Comparison of ENCODE assay signal across 9 mouse cellular contexts in the genomic region with DNA sequence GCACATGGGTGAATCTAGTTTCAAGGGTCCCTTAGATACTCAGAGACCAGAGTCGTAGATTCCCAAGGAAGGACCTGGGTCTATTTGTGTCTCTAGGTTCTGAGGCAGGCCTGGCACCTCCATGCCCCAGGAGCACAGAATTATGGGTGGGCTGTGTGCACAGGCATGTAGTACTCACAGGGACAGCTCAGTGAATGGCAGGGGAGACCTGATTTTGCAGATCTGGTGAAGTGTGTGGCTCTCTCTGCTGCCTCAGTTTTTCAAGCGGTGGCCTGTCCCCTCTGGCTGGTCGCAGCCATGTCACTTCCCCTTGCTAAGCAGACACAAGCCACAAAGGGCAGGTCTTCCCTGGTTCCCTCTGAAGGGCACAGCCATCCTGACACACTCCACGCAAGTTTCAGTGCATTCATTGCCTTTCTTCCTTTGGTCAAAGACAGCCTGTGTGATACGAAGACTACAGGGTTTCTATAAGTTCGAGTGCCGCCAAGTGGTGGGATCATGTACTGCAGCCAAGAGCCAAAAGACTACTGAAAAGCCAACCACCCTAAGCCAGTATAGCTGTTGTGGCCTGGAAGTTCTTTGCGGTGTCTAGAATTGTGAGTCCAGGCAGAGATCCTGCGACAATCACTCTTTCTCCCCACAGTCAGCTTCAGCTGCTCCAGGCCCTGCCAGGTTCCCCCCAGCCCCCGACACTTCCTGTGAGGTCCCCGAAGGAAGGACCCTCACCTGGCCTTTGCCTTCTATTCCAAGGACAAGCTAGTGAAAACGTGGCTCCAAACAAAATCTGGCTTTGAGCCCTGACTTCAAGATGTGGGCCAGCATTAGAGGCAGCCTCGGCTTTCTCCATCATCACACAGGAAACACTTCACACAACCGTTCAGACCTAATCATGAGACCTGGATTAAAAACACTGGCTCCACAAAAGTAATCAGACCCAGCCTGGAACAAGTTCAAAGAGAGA. TPM values are rescaled to one million over a fixed set of nuclear protein-coding genes. Genes with fewer than 3 reads are reported as not detected.
DNase-seq lines count a peak whose midpoint lies in the region; ATAC-seq lines count a peak whose summit lies in the region.
"Had no signal": no experiment of that assay in that cellular context is flagged by ENCODE, and none has a peak within 500 bp of the region (broad histone marks: within the 10 kb centered on the region; RNA-seq: fewer than 3 reads in every experiment).

No protein-coding gene starts in this region.

- H3K4me1 ChIP-seq in heart, embryonic 11.5 days (ENCODE audit: control insufficient read depth, insufficient read depth, low read length): peaks cover 5% of the 10 kb centered on the region; the same call in 1 of the 2 replicates
- peaks cover 7% of the 10 kb centered on the region for H3K4me1 ChIP-seq in forebrain, embryonic 12.5 days
- peaks cover 6% of the 10 kb centered on the region for H3K4me1 ChIP-seq in hindbrain, embryonic 12.5 days
- no peaks in the 10 kb centered on the region; the same call in 1 of the 2 replicates for H3K4me1 ChIP-seq in midbrain, embryonic 16.5 days (ENCODE audit: control insufficient read depth, insufficient read depth, low read length)

- no peak for ATAC-seq in heart, embryonic 11.5 days (replicated peaks; ENCODE audit: insufficient number of reproducible peaks, low FRiP score, low TSS enrichment)
- ATAC-seq in forebrain, embryonic 12.5 days (ENCODE audit: low FRiP score): peak; percentile 30; the same call in 1 of the 2 replicates
- ATAC-seq in hindbrain, embryonic 12.5 days (ENCODE audit: low FRiP score): peak; percentile 44; the same call in 1 of the 2 replicates
- ATAC-seq in midbrain, embryonic 16.5 days: peak; percentile 58
- ATAC-seq: Patski had no signal

- intact Hi-C loops in left cerebral cortex, postnatal 10 days (cut with DNase I): loop anchor here (5.0 kb wide), 1 partner anchor 55 kb away; no protein-coding TSS in a partner anchor

- no peak overlapping the region for H3K9ac ChIP-seq in heart, embryonic 11.5 days (ENCODE audit: low read depth, low read length)
- no peak overlapping the region for H3K9ac ChIP-seq in forebrain, embryonic 12.5 days
- no peak overlapping the region for H3K9ac ChIP-seq in hindbrain, embryonic 12.5 days
- no peak overlapping the region for H3K9ac ChIP-seq in midbrain, embryonic 16.5 days (ENCODE audit: low read depth, low read length)

- H3K27ac ChIP-seq in heart, embryonic 11.5 days (ENCODE audit: low read depth, low read length): no peak overlapping the region
- H3K27ac ChIP-seq in forebrain, embryonic 12.5 days: no peak overlapping the region
- no peak overlapping the region for H3K27ac ChIP-seq in hindbrain, embryonic 12.5 days
- H3K27ac ChIP-seq in midbrain, embryonic 16.5 days (ENCODE audit: low read length): peak overlapping the region; percentile 19; the same call in 1 of the 2 replicates

- H3K4me3 ChIP-seq in heart, embryonic 11.5 days (ENCODE audit: low read depth, low read length): no peak overlapping the region
- H3K4me3 ChIP-seq in forebrain, embryonic 12.5 days (replicated peaks): no peak overlapping the region
- H3K4me3 ChIP-seq in hindbrain, embryonic 12.5 days: no peak overlapping the region
- no peak overlapping the region for H3K4me3 ChIP-seq in midbrain, embryonic 16.5 days (ENCODE audit: low read depth, low read length)

- H3K27me3 ChIP-seq in heart, embryonic 11.5 days (ENCODE audit: control insufficient read depth, insufficient read depth, low read length): peaks cover 13% of the 10 kb centered on the region
- peaks cover 17% of the 10 kb centered on the region for H3K27me3 ChIP-seq in forebrain, embryonic 12.5 days
- H3K27me3 ChIP-seq in hindbrain, embryonic 12.5 days: peaks cover 14% of the 10 kb centered on the region
- no peaks in the 10 kb centered on the region for H3K27me3 ChIP-seq in midbrain, embryonic 16.5 days (ENCODE audit: control insufficient read depth, insufficient read depth, low read depth, low read length)

- H3K9me3 ChIP-seq in heart, embryonic 11.5 days (replicated peaks; ENCODE audit: control insufficient read depth, low read length): no peaks in the 10 kb centered on the region
- no peaks in the 10 kb centered on the region for H3K9me3 ChIP-seq in forebrain, embryonic 12.5 days
- no peaks in the 10 kb centered on the region for H3K9me3 ChIP-seq in hindbrain, embryonic 12.5 days (replicated peaks)
- H3K9me3 ChIP-seq in midbrain, embryonic 16.5 days (replicated peaks; ENCODE audit: control insufficient read depth, low read length, poor library complexity, severe bottlenecking): no peaks in the 10 kb centered on the region

- H3K4me2 ChIP-seq in heart, embryonic 11.5 days: no peak overlapping the region
- no peak overlapping the region for H3K4me2 ChIP-seq in forebrain, embryonic 12.5 days
- no peak overlapping the region for H3K4me2 ChIP-seq in hindbrain, embryonic 12.5 days (replicated peaks)
- H3K4me2 ChIP-seq in midbrain, embryonic 16.5 days (ENCODE audit: low read length): no peak overlapping the region

- no peaks in the 10 kb centered on the region for H3K36me3 ChIP-seq in heart, embryonic 11.5 days (ENCODE audit: control insufficient read depth, insufficient read depth, low read length)
- H3K36me3 ChIP-seq in forebrain, embryonic 12.5 days (replicated peaks): no peaks in the 10 kb centered on the region
- H3K36me3 ChIP-seq in hindbrain, embryonic 12.5 days: no peaks in the 10 kb centered on the region
- H3K36me3 ChIP-seq in midbrain, embryonic 16.5 days (ENCODE audit: control insufficient read depth, insufficient read depth, low read length): no peaks in the 10 kb centered on the region

- DNase-seq in heart, adult 18-20 months: peak; percentile 45 to 92
- DNase-seq in c-Kit-positive CD71-positive TER-119-negative erythroid progenitor cells, embryonic 14.5 days (ENCODE audit: low read depth): peak; percentile 51
- DNase-seq in left cerebral cortex, postnatal 10 days (ENCODE audit: extremely low spot score in 1 of 2, low spot score in 2 of 2): peak; percentile 76 to 87
- DNase-seq in spleen, postnatal 4 days (ENCODE audit: low spot score in 2 of 2): peak; percentile 46 to 84

- WGBS in heart, embryonic 11.5 days (ENCODE audit: insufficient replicate concordance): 39% methylated on average over 14 of the region's 14 CpGs
- WGBS in forebrain, embryonic 12.5 days: 43% methylated on average over 14 of the region's 14 CpGs
- WGBS in hindbrain, embryonic 12.5 days: 45% methylated on average over 14 of the region's 14 CpGs
- 41% methylated on average over 14 of the region's 14 CpGs for WGBS in midbrain, embryonic 16.5 days

RNA-seq across cellular contexts. Expression of a gene that starts 24.9 kb away (rescaled TPM):
- total RNA-seq in heart, adult 18-20 months (2021): under 1 TPM; 0.54 to 0.87 TPM
- polyA plus RNA-seq in heart, embryonic 11.5 days (2014; fragmentation: Nextera tagmentation; extraction: Ambion mirVana): 0.10 and 0.20 TPM in 2 replicates
- 6.6 and 7.1 TPM in 2 replicates for polyA plus RNA-seq in forebrain, embryonic 12.5 days (2016; fragmentation: Nextera tagmentation; extraction: Ambion mirVana)
- polyA plus RNA-seq in hindbrain, embryonic 12.5 days (2016; fragmentation: Nextera tagmentation; extraction: Ambion mirVana): 11.5 and 11.6 TPM in 2 replicates
- 100 to 1,000 TPM; 137 to 138 TPM for total RNA-seq in left cerebral cortex, postnatal 10 days (2021)
- 61.4 and 72.2 TPM in 2 replicates for polyA plus RNA-seq in midbrain, embryonic 16.5 days (2015; fragmentation: Nextera tagmentation; extraction: Ambion mirVana)
